Mouse (Mus musculus) CH12.LX (cell line): ENCODE results near the gene Tspan5.

Experiments
- CTCF ChIP-seq, 2 experiments: IDR thresholded peaks in 1 of 2; conservative IDR thresholded peaks in 1 of 2; 2 replicates each; pipeline ENCODE4 v1.5.1; 2011 to 2012; ENCODE audit warnings: low read depth in 2 of 2, low read length in 2 of 2, improper control_type of control experiment in 1 of 2, inconsistent platforms in 1 of 2, mild to moderate bottlenecking in 1 of 2, moderate library complexity in 1 of 2
- ETS1 ChIP-seq: conservative IDR thresholded peaks from 2 replicates; pipeline ENCODE4 v1.6.1; 2012; ENCODE audit warnings: low read depth, mild to moderate bottlenecking, inconsistent platforms, low read length, improper control_type of control experiment, moderate library complexity
- MAX ChIP-seq: IDR thresholded peaks from 2 replicates; pipeline ENCODE4 v1.6.1; 2011; ENCODE audit warnings: low read length, improper control_type of control experiment
- NRF1 ChIP-seq: IDR thresholded peaks from 2 replicates; pipeline ENCODE4 v1.6.1; 2014; ENCODE audit warnings: low read depth, mild to moderate bottlenecking, inconsistent platforms, low read length, improper control_type of control experiment, moderate library complexity
- TCF12 ChIP-seq: IDR thresholded peaks from 2 replicates; pipeline ENCODE4 v1.6.1; 2014; ENCODE audit warnings: low read depth, mild to moderate bottlenecking, inconsistent platforms, low read length, improper control_type of control experiment
- ZC3H11A ChIP-seq: IDR thresholded peaks from 2 replicates; pipeline ENCODE4 v1.6.1; 2012; ENCODE audit warnings: low read depth, mild to moderate bottlenecking, inconsistent platforms, low read length, improper control_type of control experiment
- ZNF384 ChIP-seq: IDR thresholded peaks from 2 replicates; pipeline ENCODE4 v1.6.1; 2012; ENCODE audit warnings: low read depth, low read length, improper control_type of control experiment, inconsistent platforms

DNA sequence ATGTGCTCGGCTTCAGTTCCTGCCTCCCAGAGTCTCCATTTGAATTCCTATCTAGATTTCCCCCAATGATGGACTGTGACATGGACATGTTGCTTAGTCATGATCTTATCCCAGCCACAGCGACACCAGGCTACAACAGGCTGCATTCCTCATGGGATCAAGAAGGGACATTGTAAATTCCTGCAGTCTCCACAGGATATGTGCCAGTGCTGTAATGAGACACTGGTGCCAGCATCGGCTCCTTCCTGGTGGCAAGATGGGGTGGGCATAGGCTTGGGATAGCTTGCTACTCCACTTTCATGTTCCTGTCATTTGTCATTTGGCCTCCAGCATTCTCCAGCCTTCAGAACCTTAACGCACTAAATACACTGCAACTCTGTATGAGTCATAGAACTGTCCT, 175.0 kb downstream of the Tspan5 start:
- TF ChIP-seq MAX: no peak
- no peak for TF ChIP-seq NRF1
- TF ChIP-seq CTCF (conservative IDR thresholded peaks at IDR 0.05 in 1 of 2, IDR thresholded peaks at IDR 0.05 in 1 of 2; ENCODE audit: low read depth in 2 of 2, low read length in 2 of 2): no peak
- no peak for TF ChIP-seq ETS1
- no peak for TF ChIP-seq TCF12
- TF ChIP-seq ZC3H11A: no peak
- no peak for TF ChIP-seq ZNF384
